Mouse (Mus musculus) kidney, adult 8-10 months (tissue): ENCODE measurements at regions not wholly inside any gene's neighbourhood (a gene's known extent, or its start where the extent isn't known, plus 50 kb on each side); places are given as distances from the start of the nearest gene placed in this dataset.
"Not testable (repeated sequence)": the region's sequence is repeated elsewhere in the genome, so short reads cannot be mapped to it uniquely, and the experiment has no call there.

Experiments used
- DNase-seq, 2 experiments: peaks; one replicate each; pipeline ENCODE4 v3.0.0; 2022

DNA sequence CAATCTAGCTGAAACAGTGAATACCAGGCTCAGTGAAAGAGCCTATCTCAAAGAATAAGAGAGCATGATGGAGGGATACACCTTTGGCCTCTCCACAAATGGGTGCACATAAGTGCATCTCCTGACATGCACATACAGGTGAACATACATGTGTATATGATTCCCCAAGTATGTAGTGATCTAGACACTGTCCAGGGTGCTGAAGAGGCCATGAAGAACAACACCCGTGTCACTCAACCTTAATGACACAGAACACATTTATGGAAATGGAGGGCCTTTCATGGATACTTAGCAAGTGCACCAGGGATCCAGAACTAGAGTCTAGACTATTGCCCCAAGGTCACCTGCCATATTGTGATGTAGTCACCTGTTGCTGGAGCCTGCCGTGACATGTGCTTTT lies 56.9 kb downstream of the Spata19 start:
- DNase-seq: no peak

GRCm38 (mm10) chr9:27453924-27454652 lies 57.5 kb downstream of the Spata19 start:
- DNase-seq: no peak

DNA sequence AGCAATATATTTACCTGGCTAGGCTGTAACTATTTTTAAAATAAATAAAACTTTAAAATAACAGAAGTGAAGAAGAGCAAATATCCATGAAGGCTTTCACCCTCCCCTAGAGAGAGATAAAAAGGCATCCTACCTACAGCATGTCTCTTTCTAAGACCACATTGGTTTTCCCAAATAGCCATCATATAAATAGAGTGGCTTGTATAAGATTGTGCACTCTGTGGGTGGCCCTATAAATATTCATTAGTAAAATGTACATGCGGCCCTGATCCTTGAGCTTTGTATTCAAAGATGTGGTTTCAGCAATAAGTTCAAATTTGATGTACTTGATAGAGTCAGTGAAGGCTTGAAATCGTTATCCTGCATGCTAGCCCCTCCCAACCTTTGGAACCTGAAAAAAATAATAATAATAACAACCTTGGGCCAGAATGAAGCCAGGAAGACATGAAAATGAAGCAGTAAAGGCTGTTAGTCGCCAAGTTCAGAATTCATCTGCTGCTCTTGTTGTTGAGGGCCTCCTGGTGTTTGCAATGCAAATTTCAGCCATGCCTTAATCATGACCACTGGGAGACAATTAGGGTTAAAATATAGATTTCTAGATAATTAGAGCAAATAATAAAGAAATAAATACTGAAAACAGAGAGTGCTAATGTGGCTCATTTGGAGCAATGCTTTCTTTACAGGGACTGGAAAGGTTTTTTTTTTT lies 61.9 kb downstream of the Spata19 start:
- DNase-seq: no peak

GRCm38 (mm10) chr9:27461029-27461428 lies 64.4 kb downstream of the Spata19 start:
- no peak for DNase-seq

GRCm38 (mm10) chr9:27464006-27464405 lies 67.4 kb downstream of the Spata19 start:
- no peak for DNase-seq

- DNase-seq: no peak
These were observed 78.9 kb downstream of the Spata19 start for GRCm38 (mm10) chr9:27475468-27475867.

DNA sequence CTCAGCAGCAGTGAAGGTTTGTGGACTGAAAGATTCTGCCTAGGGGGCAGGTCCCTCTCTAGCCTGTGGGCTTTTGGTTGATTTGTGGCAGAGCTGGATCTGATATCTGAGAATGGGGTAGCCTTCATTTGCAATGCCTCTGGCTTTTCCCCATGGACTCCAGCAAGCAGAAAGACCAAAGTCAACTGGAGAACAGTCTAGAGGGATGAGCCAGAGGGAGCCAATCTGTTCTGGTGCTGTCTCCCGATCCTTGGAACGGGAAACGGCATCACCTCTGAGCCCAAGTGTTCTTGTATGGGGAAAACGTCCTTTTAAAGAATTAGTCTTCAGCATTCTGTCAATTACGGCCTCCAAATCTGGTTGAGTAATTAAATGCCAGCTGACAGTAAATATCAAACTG lies 80.0 kb downstream of the Spata19 start:
- no peak for DNase-seq

GRCm38 (mm10) chr9:27477079-27477687 lies 80.6 kb downstream of the Spata19 start:
- no peak for DNase-seq

- DNase-seq: no peak
These were observed 81.7 kb downstream of the Spata19 start for GRCm38 (mm10) chr9:27478346-27478745.

DNA sequence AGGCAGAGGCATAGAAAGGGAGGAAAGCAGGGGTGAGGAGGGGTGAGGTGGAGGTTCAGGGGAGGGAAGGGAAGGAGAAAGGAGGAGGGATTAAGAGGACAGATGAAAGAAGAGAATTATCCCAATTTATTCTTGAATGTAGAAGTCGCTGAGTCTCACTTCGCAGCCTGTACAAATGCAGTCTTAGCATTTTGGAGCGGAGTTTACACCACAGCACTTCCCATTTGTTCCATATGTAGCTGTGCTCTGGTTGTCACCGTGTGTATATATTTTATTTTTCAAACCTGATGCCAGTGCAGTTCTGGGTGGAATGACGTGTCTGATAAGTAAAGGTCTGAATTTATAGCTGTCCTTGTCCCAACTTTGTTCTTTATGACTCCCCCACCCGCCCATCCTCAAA lies 105.2 kb downstream of the Spata19 start:
- DNase-seq: no peak

DNA sequence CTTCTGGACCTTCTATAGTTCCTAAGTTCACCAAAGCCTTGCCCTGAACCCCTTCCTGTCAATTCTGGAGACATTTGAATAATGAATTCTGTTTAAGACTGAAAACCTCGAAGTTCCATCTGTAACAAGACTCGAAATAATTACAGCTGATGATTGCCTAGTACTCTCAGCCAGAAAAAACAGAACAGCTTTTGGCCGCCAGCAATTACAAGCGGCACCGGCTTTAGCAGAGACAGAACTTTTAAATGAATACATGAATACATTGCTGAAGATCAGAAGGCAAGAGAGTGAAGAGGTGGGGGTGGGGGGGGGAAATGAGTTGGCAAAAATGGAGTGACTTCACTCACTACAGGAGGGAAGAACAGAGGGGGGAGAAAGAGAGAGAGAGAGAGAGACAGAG lies 112.6 kb downstream of the Spata19 start:
- no peak for DNase-seq

- DNase-seq: no peak
These were observed 113.1 kb downstream of the Spata19 start for GRCm38 (mm10) chr9:27509711-27510110.

- no peak for DNase-seq
These were observed 114.6 kb downstream of the Spata19 start for GRCm38 (mm10) chr9:27511161-27511560.

DNA sequence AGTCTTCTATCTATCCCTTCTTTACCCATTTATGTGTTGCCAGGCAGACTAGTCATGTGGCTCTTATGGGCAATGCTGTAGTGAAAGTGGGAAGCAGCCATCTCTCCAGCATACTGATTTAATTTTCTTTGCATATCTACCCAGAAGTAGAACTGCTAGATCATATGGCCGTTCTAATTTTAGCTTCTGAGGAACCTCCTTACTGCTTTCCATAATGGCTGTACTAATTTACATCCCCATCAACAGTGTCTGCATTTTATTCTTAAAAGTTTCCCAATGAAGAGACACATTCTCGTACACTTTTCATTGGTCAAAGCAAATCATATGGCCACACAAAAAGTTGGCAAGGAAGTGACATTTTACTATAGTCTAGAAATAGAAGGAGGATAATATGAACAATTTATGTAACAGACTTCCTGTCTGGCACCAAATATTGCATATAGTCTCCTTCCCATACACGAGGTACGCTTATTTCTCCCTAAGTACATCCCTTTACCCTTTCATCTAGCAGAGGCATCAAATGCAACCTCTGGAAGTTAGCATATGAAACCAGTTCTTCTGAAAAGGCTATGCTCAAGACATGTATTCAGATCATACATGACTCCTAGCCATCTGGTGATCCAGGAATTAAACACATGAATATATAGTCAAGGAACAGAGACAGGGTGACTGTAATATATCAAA lies 119.0 kb downstream of the Spata19 start:
- no peak for DNase-seq

- DNase-seq: no peak
These were observed 121.4 kb downstream of the Spata19 start for GRCm38 (mm10) chr9:27518031-27518430.

DNA sequence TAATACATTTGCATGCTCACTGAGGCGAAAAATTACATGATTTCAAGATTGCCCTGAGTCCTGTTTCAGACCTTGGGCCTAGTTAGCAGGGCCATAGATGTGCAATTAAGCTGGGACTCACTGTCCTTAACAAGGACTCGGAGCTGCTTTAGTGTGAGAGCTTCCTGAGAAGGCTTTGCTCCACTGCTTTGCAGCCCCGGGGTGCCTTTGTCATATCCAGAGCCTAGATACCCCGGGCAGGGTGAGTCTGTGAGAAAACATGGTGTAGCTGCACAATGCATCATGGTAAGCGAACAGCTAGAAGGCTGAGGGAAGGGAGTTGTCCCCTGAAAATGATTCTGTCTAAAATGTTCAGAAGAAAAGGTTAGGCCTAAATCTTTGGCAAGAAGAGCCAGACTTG lies 123.1 kb downstream of the Spata19 start:
- no peak for DNase-seq

DNA sequence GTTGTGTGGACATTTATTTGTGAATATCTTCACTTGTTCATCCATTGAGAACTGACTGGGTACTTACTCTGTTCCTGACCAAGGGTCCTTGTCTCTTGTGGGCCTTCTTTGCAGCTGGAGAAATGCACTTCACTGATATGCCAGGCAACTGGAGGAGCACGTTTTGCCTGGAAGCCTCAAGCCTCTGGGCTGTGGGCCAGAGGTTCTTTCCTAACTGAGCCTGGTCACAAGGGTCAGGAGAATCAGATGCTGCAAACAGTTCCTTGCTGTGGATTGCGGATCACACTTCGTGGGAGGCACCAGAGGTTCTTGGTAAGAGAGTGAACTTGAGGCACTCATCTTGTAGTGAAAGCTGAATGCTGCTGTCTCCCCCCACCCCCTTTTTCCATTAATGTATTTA lies 124.6 kb downstream of the Spata19 start:
- no peak for DNase-seq

- no peak for DNase-seq
These were observed 130.1 kb downstream of the Spata19 start for GRCm38 (mm10) chr9:27526681-27527080.

- no peak for DNase-seq
These were observed 141.9 kb downstream of the Spata19 start for GRCm38 (mm10) chr9:27538480-27538879.

GRCm38 (mm10) chr9:27541585-27542151 lies 145.1 kb downstream of the Spata19 start:
- DNase-seq: no peak

GRCm38 (mm10) chr9:27554697-27555096 lies 158.1 kb downstream of the Spata19 start:
- not testable (repeated sequence) for DNase-seq

DNA sequence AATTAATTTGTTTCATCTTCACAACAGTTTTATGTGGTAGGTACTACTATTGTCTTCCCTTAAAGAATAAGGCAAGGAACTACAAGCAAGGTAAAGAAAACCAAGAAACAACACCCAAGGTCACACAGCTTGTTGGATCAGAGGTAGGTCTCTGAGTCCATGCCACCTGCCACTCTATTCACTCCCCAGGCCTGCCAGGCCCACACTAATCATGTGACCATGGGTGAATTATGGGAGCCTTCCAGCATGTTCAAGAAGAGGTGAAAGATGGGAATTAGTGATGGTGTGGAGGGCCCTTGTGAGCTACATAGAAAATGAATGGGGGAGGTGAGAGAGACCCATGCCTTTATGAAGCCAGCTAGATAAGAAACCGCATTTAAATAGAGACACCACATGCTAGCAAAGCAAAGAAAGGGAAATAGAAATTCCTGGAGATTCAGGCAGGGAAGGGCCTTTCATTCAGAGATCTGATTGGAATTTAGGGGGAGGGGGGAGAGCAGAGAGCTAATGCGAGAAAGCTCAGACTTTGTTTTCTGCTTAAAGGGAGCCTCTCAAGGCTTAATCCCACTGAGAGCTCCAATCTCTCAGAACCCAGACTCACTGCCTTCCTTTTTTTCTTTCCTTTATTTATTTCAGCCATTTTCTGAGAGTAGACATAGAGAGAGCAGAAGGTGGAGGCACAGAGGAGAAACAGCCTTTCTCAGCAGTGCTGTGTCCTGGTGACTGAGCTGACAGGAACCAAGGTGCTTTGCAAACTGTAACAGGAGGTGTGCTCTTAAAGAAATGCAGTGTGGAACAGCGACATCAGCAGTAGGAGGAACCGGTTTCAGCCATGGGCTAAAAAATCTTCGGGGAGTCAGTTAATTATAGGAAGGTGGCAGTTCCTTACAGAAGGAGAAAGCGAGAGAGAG lies 160.0 kb downstream of the Spata19 start:
- no peak for DNase-seq
